Mouse (Mus musculus): ENCODE data around the gene Rab4a.

DNA sequence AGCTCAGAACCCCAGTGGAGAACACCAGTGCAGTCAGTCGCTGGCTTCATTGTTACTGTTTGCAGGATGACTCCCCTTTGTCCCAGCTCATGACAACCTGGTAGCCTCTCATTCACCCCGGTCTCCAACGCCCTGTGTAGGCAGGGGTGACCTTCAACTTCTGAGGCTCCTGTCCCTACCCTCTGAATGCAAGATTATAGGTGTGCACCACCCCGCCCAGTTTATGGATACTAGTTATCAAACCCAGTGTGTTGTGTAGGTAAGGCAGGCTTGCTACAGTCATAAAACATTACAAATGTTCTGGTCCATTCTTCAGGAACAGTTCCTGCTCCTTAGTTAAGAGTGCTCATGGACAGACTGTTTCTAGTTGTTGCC lies 8.1 kb downstream of the Rab4a start:
- TF ChIP-seq CTCF (IDR thresholded peaks at IDR 0.05; ENCODE audit: borderline replicate concordance, insufficient read depth, low read depth, low read length) (no peak), POLR2A (IDR thresholded peaks at IDR 0.05; ENCODE audit: borderline replicate concordance, insufficient read depth, low read length) (no peak)
